Mouse (Mus musculus): ENCODE data around the gene Ccnb2. TPM values are rescaled to one million over a fixed set of nuclear protein-coding genes. Genes with fewer than 3 reads are reported as not detected.

Gene Ccnb2
- total and polyA plus RNA-seq, 3 experiments, result 0.39 to 0.57 (median 0.57) TPM

GRCm38 (mm10) chr9:70389548-70389947 lies 31.8 kb downstream of the Ccnb2 start:
- H3K27ac ChIP-seq, result no peak overlapping the region
- TF ChIP-seq CTCF (IDR thresholded peaks at IDR 0.05) (no peak), POLR2A (IDR thresholded peaks at IDR 0.05; ENCODE audit: insufficient read depth, low read depth, low read length) (no peak), EP300 (IDR thresholded peaks at IDR 0.05; ENCODE audit: insufficient read depth, low read depth, low read length) (no peak)
- H3K27me3 ChIP-seq (ENCODE audit: control insufficient read depth, insufficient read depth, low read length), result no peaks in the 10 kb centered on the region
- intact Hi-C loops (cut with DNase I), result no loop called here
- H3K9ac ChIP-seq (ENCODE audit: low read depth, low read length), result no peak overlapping the region
- H3K4me3 ChIP-seq, result no peak overlapping the region
- DNase-seq, result no peak
- H3K36me3 ChIP-seq (ENCODE audit: control insufficient read depth, insufficient read depth, low read length), result no peaks in the 10 kb centered on the region
- 72% methylated on average over 3 of the region's 3 CpGs for WGBS
- no peaks in the 10 kb centered on the region for H3K79me2 ChIP-seq (replicated peaks; ENCODE audit: control insufficient read depth, insufficient read depth, low read length)
- H3K4me1 ChIP-seq (ENCODE audit: control insufficient read depth, insufficient read depth, low read length), result peaks cover 1% of the 10 kb centered on the region; the same call in 1 of the 2 replicates

GRCm38 (mm10) chr9:70387410-70388119 lies 33.8 kb downstream of the Ccnb2 start:
- DNase-seq, result peak in 1 of 2 experiments; percentile 29
- TF ChIP-seq POLR2A (IDR thresholded peaks at IDR 0.05; ENCODE audit: insufficient read depth, low read depth, low read length) (no peak), EP300 (IDR thresholded peaks at IDR 0.05; ENCODE audit: insufficient read depth, low read depth, low read length) (no peak), CTCF (IDR thresholded peaks at IDR 0.05) (no peak)
- 75% methylated on average over 4 of the region's 4 CpGs for WGBS

GRCm38 (mm10) chr9:70384958-70385728 lies 36.2 kb downstream of the Ccnb2 start:
- TF ChIP-seq CTCF (IDR thresholded peaks at IDR 0.05) (no peak), POLR2A (IDR thresholded peaks at IDR 0.05; ENCODE audit: insufficient read depth, low read depth, low read length) (no peak), EP300 (IDR thresholded peaks at IDR 0.05; ENCODE audit: insufficient read depth, low read depth, low read length) (no peak)
- 81% methylated on average over 18 of the region's 18 CpGs for WGBS
- intact Hi-C loops (cut with DNase I), result no loop called here
- no peaks in the 10 kb centered on the region for H3K4me1 ChIP-seq (ENCODE audit: control insufficient read depth, insufficient read depth, low read length)
- H3K36me3 ChIP-seq (ENCODE audit: control insufficient read depth, insufficient read depth, low read length), result no peaks in the 10 kb centered on the region
- H3K4me3 ChIP-seq, result no peak overlapping the region
- no peak overlapping the region for H3K27ac ChIP-seq
- no peaks in the 10 kb centered on the region for H3K79me2 ChIP-seq (replicated peaks; ENCODE audit: control insufficient read depth, insufficient read depth, low read length)
- no peak overlapping the region for H3K9ac ChIP-seq (ENCODE audit: low read depth, low read length)
- DNase-seq, result no peak
- H3K27me3 ChIP-seq (ENCODE audit: control insufficient read depth, insufficient read depth, low read length), result no peaks in the 10 kb centered on the region

More at GRCm38 (mm10) chr9:70387410-70388119, 33.8 kb downstream of the Ccnb2 start:
- Histone ChIP-seq H3K27me3 (ENCODE audit: control insufficient read depth, insufficient read depth, low read length) (no peaks in the 10 kb centered on the region), H3K79me2 (replicated peaks; ENCODE audit: control insufficient read depth, insufficient read depth, low read length) (no peaks in the 10 kb centered on the region), H3K36me3 (ENCODE audit: control insufficient read depth, insufficient read depth, low read length) (no peaks in the 10 kb centered on the region), H3K4me1 (ENCODE audit: control insufficient read depth, insufficient read depth, low read length) (peaks cover 1% of the 10 kb centered on the region; the same call in 1 of the 2 replicates), H3K4me3 (no peak overlapping the region), H3K27ac (no peak overlapping the region), H3K9ac (ENCODE audit: low read depth, low read length) (no peak overlapping the region)
- intact Hi-C loops (cut with DNase I), result no loop called here

GRCm38 (mm10) chr9:70384494-70384893 lies 36.9 kb downstream of the Ccnb2 start:
- TF ChIP-seq CTCF (IDR thresholded peaks at IDR 0.05) (no peak), POLR2A (IDR thresholded peaks at IDR 0.05; ENCODE audit: insufficient read depth, low read depth, low read length) (no peak), EP300 (IDR thresholded peaks at IDR 0.05; ENCODE audit: insufficient read depth, low read depth, low read length) (no peak)
- intact Hi-C loops (cut with DNase I), result no loop called here
- no peaks in the 10 kb centered on the region for H3K27me3 ChIP-seq (ENCODE audit: control insufficient read depth, insufficient read depth, low read length)
- H3K79me2 ChIP-seq (replicated peaks; ENCODE audit: control insufficient read depth, insufficient read depth, low read length), result no peaks in the 10 kb centered on the region
- 96% methylated on average over 4 of the region's 4 CpGs for WGBS
- H3K4me3 ChIP-seq, result no peak overlapping the region
- no peak for DNase-seq
- H3K27ac ChIP-seq, result no peak overlapping the region
- no peaks in the 10 kb centered on the region for H3K36me3 ChIP-seq (ENCODE audit: control insufficient read depth, insufficient read depth, low read length)
- no peaks in the 10 kb centered on the region for H3K4me1 ChIP-seq (ENCODE audit: control insufficient read depth, insufficient read depth, low read length)
- H3K9ac ChIP-seq (ENCODE audit: low read depth, low read length), result no peak overlapping the region

GRCm38 (mm10) chr9:70383750-70384149 lies 37.6 kb downstream of the Ccnb2 start:
- H3K79me2 ChIP-seq (replicated peaks; ENCODE audit: control insufficient read depth, insufficient read depth, low read length), result no peaks in the 10 kb centered on the region
- H3K27me3 ChIP-seq (ENCODE audit: control insufficient read depth, insufficient read depth, low read length), result no peaks in the 10 kb centered on the region
- H3K4me3 ChIP-seq, result no peak overlapping the region
- H3K27ac ChIP-seq, result no peak overlapping the region
- TF ChIP-seq POLR2A (IDR thresholded peaks at IDR 0.05; ENCODE audit: insufficient read depth, low read depth, low read length) (no peak), EP300 (IDR thresholded peaks at IDR 0.05; ENCODE audit: insufficient read depth, low read depth, low read length) (no peak), CTCF (IDR thresholded peaks at IDR 0.05) (no peak)
- no peak overlapping the region for H3K9ac ChIP-seq (ENCODE audit: low read depth, low read length)
- WGBS, result 77% methylated on average over 10 of the region's 10 CpGs
- no peaks in the 10 kb centered on the region for H3K36me3 ChIP-seq (ENCODE audit: control insufficient read depth, insufficient read depth, low read length)
- no peak for DNase-seq
- H3K4me1 ChIP-seq (ENCODE audit: control insufficient read depth, insufficient read depth, low read length), result no peaks in the 10 kb centered on the region
- intact Hi-C loops (cut with DNase I), result no loop called here

- Histone ChIP-seq H3K79me2 (replicated peaks; ENCODE audit: control insufficient read depth, insufficient read depth, low read length) (no peaks in the 10 kb centered on the region), H3K4me1 (ENCODE audit: control insufficient read depth, insufficient read depth, low read length) (no peaks in the 10 kb centered on the region), H3K4me3 (no peak overlapping the region), H3K27me3 (ENCODE audit: control insufficient read depth, insufficient read depth, low read length) (no peaks in the 10 kb centered on the region), H3K27ac (no peak overlapping the region), H3K9ac (ENCODE audit: low read depth, low read length) (no peak overlapping the region), H3K36me3 (ENCODE audit: control insufficient read depth, insufficient read depth, low read length) (no peaks in the 10 kb centered on the region)
- intact Hi-C loops (cut with DNase I), result no loop called here
- WGBS, result 49% methylated on average over 12 of the region's 12 CpGs
- peak in 1 of 2 experiments; percentile 10 for DNase-seq
- no peak for TF ChIP-seq EP300 (IDR thresholded peaks at IDR 0.05; ENCODE audit: insufficient read depth, low read depth, low read length)
- no peak for TF ChIP-seq CTCF (IDR thresholded peaks at IDR 0.05)
- TF ChIP-seq POLR2A (IDR thresholded peaks at IDR 0.05; ENCODE audit: insufficient read depth, low read depth, low read length), result no peak
Observed at GRCm38 (mm10) chr9:70382091-70382490, 39.3 kb downstream of the Ccnb2 start.

All from heart, adult 2 months (tissue).